Mouse (Mus musculus): ENCODE measurements around the gene Pias4.

DNA sequence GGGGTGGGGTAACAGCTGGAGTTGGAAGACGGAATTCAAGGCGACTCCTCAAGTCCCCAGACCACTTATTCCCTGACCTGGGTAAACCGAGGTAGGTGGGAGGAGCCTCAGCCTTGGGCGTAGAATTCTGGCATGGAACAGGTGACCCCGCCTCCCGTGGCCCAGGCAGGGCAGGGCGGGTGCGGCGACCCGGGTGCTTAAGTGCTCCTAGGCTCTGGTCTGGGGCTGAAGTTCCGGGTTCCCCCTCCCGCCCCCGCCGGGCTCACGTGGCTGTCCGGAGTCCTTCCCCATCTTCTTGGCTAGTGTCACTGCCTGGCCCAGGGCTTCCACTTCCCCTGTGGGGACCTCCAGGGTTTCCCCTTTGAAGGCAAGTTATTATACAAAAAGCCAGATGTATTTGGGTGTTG is 33.5 kb downstream of the Pias4 start:
- TF ChIP-seq CTCF (IDR thresholded peaks at IDR 0.05 in 2 of 3, conservative IDR thresholded peaks at IDR 0.05 in 1 of 3; ENCODE audit: control insufficient read depth in 1 of 3, insufficient read depth in 1 of 3, low read depth in 2 of 3, low read length in 3 of 3, poor library complexity in 1 of 3, severe bottlenecking in 1 of 3): no peak
- no peak for TF ChIP-seq GABPA (IDR thresholded peaks at IDR 0.05; ENCODE audit: low read depth, low read length)
- peak; percentile 28 to 75; a peak in 2 of 4 replicates for TF ChIP-seq POLR2A (IDR thresholded peaks at IDR 0.05; ENCODE audit: control insufficient read depth in 1 of 2, insufficient read depth in 1 of 2, low read depth in 1 of 2, low read length in 2 of 2, poor library complexity in 1 of 2)
- peak; percentile 88 for TF ChIP-seq MAX (IDR thresholded peaks at IDR 0.05; ENCODE audit: low read length)
- TF ChIP-seq BHLHE40 (IDR thresholded peaks at IDR 0.05; ENCODE audit: borderline replicate concordance, low read depth, low read length): peak; percentile 95
- TF ChIP-seq GATA1 (IDR thresholded peaks at IDR 0.05; ENCODE audit: low read depth, low read length): no peak
- TF ChIP-seq KAT2A (conservative IDR thresholded peaks at IDR 0.05; ENCODE audit: low read depth, low read length): no peak; the same call in 1 of the 2 replicates
- TF ChIP-seq EP300 (IDR thresholded peaks at IDR 0.05; ENCODE audit: low read depth in 1 of 2, low read length in 2 of 2): peak in 1 of 2 experiments; percentile 32; a peak in 1 of 4 replicates
- no peak for TF ChIP-seq TAL1 (IDR thresholded peaks at IDR 0.05; ENCODE audit: low read length)
- no peak for TF ChIP-seq RAD21 (IDR thresholded peaks at IDR 0.05; ENCODE audit: low read depth, low read length)
- TF ChIP-seq TBP (IDR thresholded peaks at IDR 0.05; ENCODE audit: low read depth, low read length): peak; percentile 80
- peak; percentile 81 for TF ChIP-seq SIN3A (IDR thresholded peaks at IDR 0.05; ENCODE audit: low read length)
- peak in 1 of 2 experiments; percentile 54; a peak in 1 of 4 replicates for TF ChIP-seq USF2 (IDR thresholded peaks at IDR 0.05; ENCODE audit: borderline replicate concordance in 1 of 2, insufficient read depth in 1 of 2, low read depth in 1 of 2, low read length in 2 of 2)
- peak; percentile 69 for TF ChIP-seq ETS1 (IDR thresholded peaks at IDR 0.05; ENCODE audit: low read depth, low read length)

All from MEL (cell line).